Mouse (Mus musculus): ENCODE results near the gene U2af1. TPM values are rescaled to one million over a fixed set of nuclear protein-coding genes. Genes with fewer than 3 reads are reported as not detected.

U2af1 gene
- polyA plus RNA-seq, 1 experiment from 2014 or later, result 116 TPM

GRCm38 (mm10) chr17:31671698-31672097 lies 13.0 kb upstream of the U2af1 start:
- Histone ChIP-seq H3K36me3 (ENCODE audit: control insufficient read depth, insufficient read depth, low read length) (no peaks in the 10 kb centered on the region), H3K27ac (ENCODE audit: low read depth, low read length) (no peak overlapping the region)
- 57% methylated on average over 8 of the region's 8 CpGs for WGBS

DNA sequence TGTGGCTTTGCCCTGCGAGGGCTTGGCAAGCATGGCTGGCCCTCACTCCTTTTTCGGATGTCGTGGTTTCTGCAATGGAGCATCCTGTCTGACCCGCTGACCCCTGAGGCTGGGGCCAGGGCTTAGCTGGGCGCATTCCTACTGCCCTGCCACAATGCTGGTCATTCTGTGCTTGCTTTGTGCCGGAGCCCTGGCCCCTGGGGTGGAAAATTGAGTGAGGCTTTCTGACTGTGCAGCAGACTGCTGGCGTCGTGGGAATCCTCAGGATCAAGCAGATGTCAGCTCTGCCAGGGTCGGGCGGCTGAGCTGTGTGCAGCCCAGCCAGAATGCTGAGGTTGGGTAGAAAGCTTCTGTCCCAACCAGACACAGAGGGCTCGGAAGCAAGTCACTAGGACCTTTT lies 11.5 kb upstream of the U2af1 start:
- H3K9ac ChIP-seq (replicated peaks; ENCODE audit: low read depth, low read length), result no peak overlapping the region
- no peak overlapping the region for H3K4me2 ChIP-seq (ENCODE audit: low read depth, low read length)
- no peak for ATAC-seq (ENCODE audit: low read depth)
- H3K9me3 ChIP-seq (ENCODE audit: control insufficient read depth, low read length), result no peaks in the 10 kb centered on the region
- no peak overlapping the region for H3K27ac ChIP-seq (ENCODE audit: low read depth, low read length)
- H3K27me3 ChIP-seq (ENCODE audit: control insufficient read depth, insufficient read depth, low read length), result no peaks in the 10 kb centered on the region
- no peak overlapping the region for H3K4me3 ChIP-seq (ENCODE audit: low read depth, low read length)
- WGBS, result 12% methylated on average over 11 of the region's 11 CpGs
- H3K4me1 ChIP-seq (ENCODE audit: control insufficient read depth, insufficient read depth, low read length), result no peaks in the 10 kb centered on the region
- no peaks in the 10 kb centered on the region for H3K36me3 ChIP-seq (ENCODE audit: control insufficient read depth, insufficient read depth, low read length)

More at GRCm38 (mm10) chr17:31671698-31672097, 13.0 kb upstream of the U2af1 start:
- no peak for ATAC-seq (ENCODE audit: low read depth)
- Histone ChIP-seq H3K4me2 (ENCODE audit: low read depth, low read length) (no peak overlapping the region), H3K9ac (replicated peaks; ENCODE audit: low read depth, low read length) (no peak overlapping the region), H3K27me3 (ENCODE audit: control insufficient read depth, insufficient read depth, low read length) (no peaks in the 10 kb centered on the region), H3K4me3 (ENCODE audit: low read depth, low read length) (no peak overlapping the region), H3K9me3 (ENCODE audit: control insufficient read depth, low read length) (no peaks in the 10 kb centered on the region), H3K4me1 (ENCODE audit: control insufficient read depth, insufficient read depth, low read length) (no peaks in the 10 kb centered on the region)

- Histone ChIP-seq H3K27ac (ENCODE audit: low read depth, low read length) (no peak overlapping the region), H3K4me1 (ENCODE audit: control insufficient read depth, insufficient read depth, low read length) (no peaks in the 10 kb centered on the region), H3K27me3 (ENCODE audit: control insufficient read depth, insufficient read depth, low read length) (no peaks in the 10 kb centered on the region), H3K9me3 (ENCODE audit: control insufficient read depth, low read length) (no peaks in the 10 kb centered on the region), H3K4me2 (ENCODE audit: low read depth, low read length) (no peak overlapping the region), H3K4me3 (ENCODE audit: low read depth, low read length) (no peak overlapping the region), H3K36me3 (ENCODE audit: control insufficient read depth, insufficient read depth, low read length) (no peaks in the 10 kb centered on the region), H3K9ac (replicated peaks; ENCODE audit: low read depth, low read length) (no peak overlapping the region)
- 87% methylated on average over 8 of the region's 9 CpGs for WGBS
- ATAC-seq (ENCODE audit: low read depth), result no peak
These were observed 9.6 kb upstream of the U2af1 start for GRCm38 (mm10) chr17:31668306-31668705.

GRCm38 (mm10) chr17:31664760-31665159 lies 6.1 kb upstream of the U2af1 start:
- Histone ChIP-seq H3K4me2 (ENCODE audit: low read depth, low read length) (no peak overlapping the region), H3K9me3 (ENCODE audit: control insufficient read depth, low read length) (no peaks in the 10 kb centered on the region), H3K27ac (ENCODE audit: low read depth, low read length) (no peak overlapping the region), H3K36me3 (ENCODE audit: control insufficient read depth, insufficient read depth, low read length) (no peaks in the 10 kb centered on the region), H3K4me1 (ENCODE audit: control insufficient read depth, insufficient read depth, low read length) (no peaks in the 10 kb centered on the region), H3K4me3 (ENCODE audit: low read depth, low read length) (no peak overlapping the region), H3K9ac (replicated peaks; ENCODE audit: low read depth, low read length) (no peak overlapping the region), H3K27me3 (ENCODE audit: control insufficient read depth, insufficient read depth, low read length) (no peaks in the 10 kb centered on the region)
- 14% methylated on average over 4 of the region's 4 CpGs for WGBS
- ATAC-seq (ENCODE audit: low read depth), result peak; percentile 76; the same call in 1 of the 2 replicates

DNA sequence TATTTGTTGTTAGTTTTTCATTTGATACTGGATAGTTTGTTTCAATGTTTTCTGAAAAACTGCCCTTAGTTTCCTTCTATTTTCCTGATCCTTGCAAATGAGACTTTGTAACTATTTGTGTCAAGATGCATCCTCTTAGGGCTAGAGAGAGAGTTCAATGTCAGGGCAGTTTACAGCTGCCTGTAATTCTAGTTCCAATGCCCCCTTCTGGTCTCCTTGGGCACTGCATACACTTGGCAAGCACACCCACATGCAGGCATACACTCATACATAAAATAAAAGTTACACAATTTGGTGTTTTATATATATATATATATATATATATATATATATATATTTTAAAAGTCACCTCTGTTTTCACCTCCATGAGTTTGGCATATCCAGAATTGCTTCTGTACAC lies 4.2 kb upstream of the U2af1 start:
- no peaks in the 10 kb centered on the region for H3K27me3 ChIP-seq (ENCODE audit: control insufficient read depth, insufficient read depth, low read length)
- H3K9me3 ChIP-seq (ENCODE audit: control insufficient read depth, low read length), result no peaks in the 10 kb centered on the region
- ATAC-seq (ENCODE audit: low read depth), result no peak
- H3K27ac ChIP-seq (ENCODE audit: low read depth, low read length), result no peak overlapping the region
- no peaks in the 10 kb centered on the region for H3K36me3 ChIP-seq (ENCODE audit: control insufficient read depth, insufficient read depth, low read length)
- no peak overlapping the region for H3K4me2 ChIP-seq (ENCODE audit: low read depth, low read length)
- H3K9ac ChIP-seq (replicated peaks; ENCODE audit: low read depth, low read length), result no peak overlapping the region
- H3K4me1 ChIP-seq (ENCODE audit: control insufficient read depth, insufficient read depth, low read length), result no peaks in the 10 kb centered on the region
- no peak overlapping the region for H3K4me3 ChIP-seq (ENCODE audit: low read depth, low read length)

GRCm38 (mm10) chr17:31660661-31661250 lies 2.1 kb upstream of the U2af1 start:
- Histone ChIP-seq H3K27ac (ENCODE audit: low read depth, low read length) (no peak overlapping the region), H3K4me2 (ENCODE audit: low read depth, low read length) (no peak overlapping the region), H3K36me3 (ENCODE audit: control insufficient read depth, insufficient read depth, low read length) (no peaks in the 10 kb centered on the region), H3K27me3 (ENCODE audit: control insufficient read depth, insufficient read depth, low read length) (no peaks in the 10 kb centered on the region), H3K9me3 (ENCODE audit: control insufficient read depth, low read length) (no peaks in the 10 kb centered on the region), H3K4me3 (ENCODE audit: low read depth, low read length) (no peak overlapping the region), H3K9ac (replicated peaks; ENCODE audit: low read depth, low read length) (no peak overlapping the region), H3K4me1 (ENCODE audit: control insufficient read depth, insufficient read depth, low read length) (peaks cover 6% of the 10 kb centered on the region)
- ATAC-seq (ENCODE audit: low read depth), result no peak
- 72% methylated on average over 8 of the region's 8 CpGs for WGBS

DNA sequence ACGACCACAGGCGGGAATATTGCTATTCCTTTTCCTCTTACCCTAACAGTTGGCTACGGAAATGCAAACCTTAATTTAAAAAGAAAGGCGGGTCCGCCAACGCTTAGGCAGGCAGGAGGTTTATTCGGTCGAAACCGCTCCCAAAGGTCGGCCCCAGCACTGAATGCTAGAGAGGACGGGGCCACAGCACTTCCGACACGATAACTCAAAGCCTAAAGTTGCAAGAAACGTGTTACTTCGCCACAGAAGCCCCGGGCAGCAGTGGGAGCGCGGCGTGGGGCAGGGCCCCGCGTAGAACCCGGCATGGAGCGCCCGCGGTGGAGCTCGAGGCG lies 590 bp downstream of the U2af1 start:
- Histone ChIP-seq H3K36me3 (ENCODE audit: control insufficient read depth, insufficient read depth, low read length) (peaks cover 20% of the 10 kb centered on the region), H3K4me3 (ENCODE audit: low read depth, low read length) (peak overlapping the region; percentile 95), H3K4me2 (ENCODE audit: low read depth, low read length) (peak overlapping the region; percentile 68), H3K27me3 (ENCODE audit: control insufficient read depth, insufficient read depth, low read length) (no peaks in the 10 kb centered on the region), H3K9me3 (ENCODE audit: control insufficient read depth, low read length) (no peaks in the 10 kb centered on the region), H3K9ac (replicated peaks; ENCODE audit: low read depth, low read length) (peak overlapping the region; percentile 86), H3K27ac (ENCODE audit: low read depth, low read length) (peak overlapping the region; percentile 80), H3K4me1 (ENCODE audit: control insufficient read depth, insufficient read depth, low read length) (peaks cover 6% of the 10 kb centered on the region)
- 2% methylated on average over 27 of the region's 27 CpGs for WGBS
- no peak for ATAC-seq (ENCODE audit: low read depth)

DNA sequence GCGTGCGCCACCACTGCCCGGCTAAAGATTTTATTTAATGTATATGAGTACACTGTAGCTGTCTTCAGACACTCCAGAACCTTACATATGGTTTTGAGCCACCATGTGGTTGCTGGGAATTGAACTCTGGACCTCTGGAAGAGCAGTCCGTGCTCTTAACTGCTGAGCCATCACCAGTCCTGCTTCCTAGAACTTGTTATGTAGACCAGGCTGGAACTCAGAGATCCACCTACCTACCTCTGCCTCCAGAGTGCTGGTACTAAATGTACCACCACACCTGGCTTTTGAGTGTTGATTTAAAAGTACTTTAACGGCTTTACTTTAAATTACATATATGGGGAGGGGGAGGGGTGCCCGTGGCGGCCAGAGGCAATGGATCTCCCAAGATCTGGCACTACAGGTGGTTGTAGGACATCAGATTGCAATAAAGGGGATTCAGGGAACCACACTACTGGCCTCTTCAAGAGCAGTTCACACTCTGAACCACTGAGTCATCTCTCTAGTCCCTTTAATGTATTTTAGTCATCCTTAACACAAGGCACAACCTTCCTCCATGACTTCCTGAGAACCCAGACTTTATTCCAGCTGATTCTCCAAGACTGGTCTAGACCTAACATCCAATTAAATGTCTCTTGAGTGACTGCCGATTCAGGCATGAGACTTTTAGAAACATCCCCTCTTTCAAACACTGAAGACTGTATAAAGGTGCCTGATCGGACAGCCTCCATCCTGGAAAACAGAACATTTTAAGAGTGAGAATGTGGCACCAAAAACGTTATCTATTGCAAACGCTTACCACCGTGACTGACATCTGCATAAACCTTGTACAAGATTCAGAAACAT lies 1.3 kb downstream of the U2af1 start:
- Histone ChIP-seq H3K9ac (replicated peaks; ENCODE audit: low read depth, low read length) (peak overlapping the region; percentile 86), H3K4me2 (ENCODE audit: low read depth, low read length) (peak overlapping the region; percentile 68), H3K27ac (ENCODE audit: low read depth, low read length) (no peak overlapping the region), H3K4me1 (ENCODE audit: control insufficient read depth, insufficient read depth, low read length) (peaks cover 6% of the 10 kb centered on the region), H3K9me3 (ENCODE audit: control insufficient read depth, low read length) (no peaks in the 10 kb centered on the region), H3K27me3 (ENCODE audit: control insufficient read depth, insufficient read depth, low read length) (no peaks in the 10 kb centered on the region), H3K36me3 (ENCODE audit: control insufficient read depth, insufficient read depth, low read length) (peaks cover 28% of the 10 kb centered on the region), H3K4me3 (ENCODE audit: low read depth, low read length) (peak overlapping the region; percentile 95)
- no peak for ATAC-seq (ENCODE audit: low read depth)
- 59% methylated on average over 12 of the region's 12 CpGs for WGBS

DNA sequence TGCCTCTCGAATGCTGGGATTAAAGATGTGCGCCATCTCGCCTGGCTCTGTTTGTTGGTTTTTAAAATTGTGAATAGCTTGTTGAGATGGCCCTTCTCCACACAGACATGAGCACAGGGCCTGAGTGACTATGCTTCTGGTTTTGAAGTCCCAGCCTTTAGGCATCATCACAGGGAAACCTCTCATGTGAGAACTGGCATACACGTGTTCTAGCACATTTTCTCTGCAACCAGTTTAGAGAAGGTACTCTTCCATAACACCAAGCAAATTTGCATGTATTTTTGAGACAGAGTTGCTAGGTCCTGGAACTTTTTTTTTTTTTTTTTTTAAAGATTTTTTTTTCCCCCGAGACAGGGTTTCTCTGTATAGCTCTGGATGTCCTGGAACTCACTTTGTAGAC lies 2.0 kb downstream of the U2af1 start:
- peaks cover 34% of the 10 kb centered on the region for H3K36me3 ChIP-seq (ENCODE audit: control insufficient read depth, insufficient read depth, low read length)
- no peak overlapping the region for H3K9ac ChIP-seq (replicated peaks; ENCODE audit: low read depth, low read length)
- no peak overlapping the region for H3K4me3 ChIP-seq (ENCODE audit: low read depth, low read length)
- WGBS, result 93% methylated on average over 5 of the region's 5 CpGs
- peaks cover 6% of the 10 kb centered on the region for H3K4me1 ChIP-seq (ENCODE audit: control insufficient read depth, insufficient read depth, low read length)
- H3K4me2 ChIP-seq (ENCODE audit: low read depth, low read length), result no peak overlapping the region
- no peaks in the 10 kb centered on the region for H3K9me3 ChIP-seq (ENCODE audit: control insufficient read depth, low read length)
- H3K27ac ChIP-seq (ENCODE audit: low read depth, low read length), result no peak overlapping the region
- ATAC-seq (ENCODE audit: low read depth), result no peak
- H3K27me3 ChIP-seq (ENCODE audit: control insufficient read depth, insufficient read depth, low read length), result no peaks in the 10 kb centered on the region

Measured in neural tube, embryonic 14.5 days (tissue).